Mouse (Mus musculus) hindbrain, embryonic 11.5 days (tissue): ENCODE results near the gene Clp1. TPM values are rescaled to one million over a fixed set of nuclear protein-coding genes. Genes with fewer than 3 reads are reported as not detected.

Experiments used
- ATAC-seq: fragments of 200-750 bp; cut with Nextera tagmentation; 2 replicates; pipeline ENCODE4 v1.8.0; 2017; ENCODE audit warnings: mild to moderate bottlenecking, moderate TSS enrichment, moderate library complexity; ENCODE audit not compliant: low FRiP score
- DNase-seq: peaks from one replicate; pipeline ENCODE4 v3.0.0-alpha.2; 2015; ENCODE audit warnings: low spot score
- H3K27ac ChIP-seq: fragments of 300-500 bp; sonication (generic); 2 replicates; pipeline ENCODE4 v1.5.1; 2014; ENCODE audit warnings: mild to moderate bottlenecking, low read depth, low read length
- H3K27me3 ChIP-seq: fragments of 300-500 bp; sonication (generic); 2 replicates; pipeline ENCODE4 v1.6.1; 2014; ENCODE audit warnings: mild to moderate bottlenecking, low read length, moderate library complexity, mixed read lengths; ENCODE audit not compliant: control insufficient read depth, insufficient read depth
- H3K36me3 ChIP-seq: fragments of 300-500 bp; sonication (generic); 2 replicates; pipeline ENCODE4 v1.6.1; 2014; ENCODE audit warnings: mild to moderate bottlenecking, low read length, moderate library complexity, mixed read lengths; ENCODE audit not compliant: control insufficient read depth, insufficient read depth
- H3K4me1 ChIP-seq: fragments of 300-500 bp; sonication (generic); replicated peaks from 2 replicates; pipeline ENCODE4 v1.6.1; 2014; ENCODE audit warnings: low read length, mixed read lengths; ENCODE audit not compliant: control insufficient read depth, insufficient read depth
- H3K4me2 ChIP-seq: fragments of 300-500 bp; sonication (generic); replicated peaks from 2 replicates; pipeline ENCODE4 v1.6.1; 2014; ENCODE audit warnings: mild to moderate bottlenecking, low read depth, low read length
- H3K4me3 ChIP-seq: fragments of 300-500 bp; sonication (generic); 2 replicates; pipeline ENCODE4 v1.5.1; 2014; ENCODE audit warnings: low read depth, low read length
- H3K9ac ChIP-seq: fragments of 300-500 bp; sonication (generic); 2 replicates; pipeline ENCODE4 v1.6.1; 2014; ENCODE audit warnings: low read depth, low read length
- H3K9me3 ChIP-seq: fragments of 300-500 bp; sonication (generic); 2 replicates; pipeline ENCODE4 v1.6.1; 2016; ENCODE audit warnings: low read length; ENCODE audit not compliant: control insufficient read depth
- WGBS: fragments of 180-500 bp; shearing (Covaris S2); extraction: QIAGEN DNeasy Blood & Tissue Kit; methylation state at CpG from one replicate; pipeline ENCODE4 v1.1.7; 2014; 5-methylcytosine and 5-hydroxymethylcytosine counted together
- polyA plus RNA-seq: library from polyadenylated mRNA; unstranded; fragments of >200 nt; fragmentation: Nextera tagmentation; extraction: Ambion mirVana; gene quantifications from 2 replicates; pipeline ENCODE4 v1.2.1, GENCODE M21; 2014

Clp1 gene
- polyA plus RNA-seq, 1 experiment from 2014 or later, result 44.3 TPM

DNA sequence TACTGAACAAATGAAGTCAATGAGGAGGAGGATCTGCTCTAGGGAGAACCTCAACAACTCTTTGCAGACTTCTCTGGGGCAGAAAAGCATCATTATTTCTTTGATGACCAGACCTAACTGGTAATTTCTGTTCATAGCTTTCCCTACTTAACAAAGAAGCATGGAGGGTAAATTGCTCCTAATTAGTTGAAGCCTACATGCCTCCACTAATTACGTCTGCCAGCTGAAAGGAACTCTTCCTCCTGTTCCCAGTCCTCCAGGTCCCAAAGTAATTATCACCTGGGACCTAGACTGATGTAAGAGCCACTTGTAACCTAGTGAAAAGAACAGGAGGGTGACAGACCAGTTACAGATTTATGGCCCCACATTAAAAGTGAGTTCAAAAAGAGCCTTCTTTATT, 19.6 kb downstream of the Clp1 start:
- ATAC-seq (no peak), DNase-seq (no peak)
- Histone ChIP-seq H3K4me3 (no peak overlapping the region), H3K9me3 (no peaks in the 10 kb centered on the region), H3K4me1 (no peaks in the 10 kb centered on the region), H3K27me3 (no peaks in the 10 kb centered on the region), H3K9ac (no peak overlapping the region), H3K27ac (no peak overlapping the region), H3K36me3 (0 out of 2 replicates have a peak, but pooled peaks cover 6% of the 10 kb centered on the region), H3K4me2 (no peak overlapping the region)
- WGBS, result 78% methylated on average over 1 of the region's 1 CpGs

DNA sequence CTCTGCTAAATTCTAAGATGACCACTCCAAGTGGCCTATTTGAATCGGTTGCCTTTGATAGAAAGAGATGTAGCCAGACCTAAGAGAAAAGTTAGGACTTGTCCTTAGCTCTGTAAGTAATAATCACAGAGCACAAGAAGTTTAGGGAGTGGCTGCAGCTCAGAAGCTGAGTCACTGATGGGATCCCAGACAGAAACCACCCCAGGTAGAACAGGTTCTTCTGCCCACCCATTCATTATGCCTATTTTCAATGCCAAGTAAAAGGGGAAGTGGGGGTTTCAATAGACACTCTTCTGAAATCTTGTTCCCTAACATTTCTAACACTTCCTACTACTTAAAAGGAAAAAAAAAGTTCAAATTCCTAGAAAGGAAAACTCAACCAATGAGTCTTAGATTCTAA, 21.9 kb downstream of the Clp1 start:
- H3K4me2 ChIP-seq, result no peak overlapping the region
- no peaks in the 10 kb centered on the region for H3K4me1 ChIP-seq
- no peak overlapping the region for H3K27ac ChIP-seq
- H3K27me3 ChIP-seq, result no peaks in the 10 kb centered on the region
- H3K36me3 ChIP-seq, result 0 out of 2 replicates have a peak, but pooled peaks cover 3% of the 10 kb centered on the region
- ATAC-seq, result no peak
- no peak overlapping the region for H3K9ac ChIP-seq
- 93% methylated on average over 1 of the region's 1 CpGs for WGBS
- DNase-seq, result no peak
- H3K9me3 ChIP-seq, result no peaks in the 10 kb centered on the region
- H3K4me3 ChIP-seq, result no peak overlapping the region

DNA sequence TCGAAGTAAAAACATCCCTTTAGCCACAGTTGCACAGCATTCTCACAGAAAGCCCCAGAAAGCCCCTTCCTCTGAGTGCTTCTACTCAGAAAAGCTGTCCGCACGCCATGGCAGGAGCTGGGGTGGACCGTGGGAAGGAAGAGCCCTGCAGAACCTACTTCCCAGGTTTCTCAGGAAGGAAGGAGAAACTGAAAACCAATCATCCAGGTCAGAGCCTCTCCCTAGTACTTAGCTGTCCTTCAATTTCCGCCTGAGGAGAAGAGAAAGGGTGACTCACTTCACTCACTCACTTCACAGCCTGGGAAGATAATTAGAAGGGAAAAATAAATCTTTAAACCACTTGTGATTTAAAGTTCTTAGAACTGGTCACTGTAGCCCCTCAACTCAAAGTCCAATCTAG, 22.8 kb downstream of the Clp1 start:
- Histone ChIP-seq H3K36me3 (no peaks in the 10 kb centered on the region), H3K27me3 (no peaks in the 10 kb centered on the region), H3K4me1 (no peaks in the 10 kb centered on the region), H3K9me3 (no peaks in the 10 kb centered on the region), H3K4me2 (no peak overlapping the region), H3K4me3 (no peak overlapping the region), H3K27ac (no peak overlapping the region), H3K9ac (no peak overlapping the region)
- no peak for DNase-seq
- ATAC-seq, result no peak
- WGBS, result 82% methylated on average over 5 of the region's 5 CpGs

DNA sequence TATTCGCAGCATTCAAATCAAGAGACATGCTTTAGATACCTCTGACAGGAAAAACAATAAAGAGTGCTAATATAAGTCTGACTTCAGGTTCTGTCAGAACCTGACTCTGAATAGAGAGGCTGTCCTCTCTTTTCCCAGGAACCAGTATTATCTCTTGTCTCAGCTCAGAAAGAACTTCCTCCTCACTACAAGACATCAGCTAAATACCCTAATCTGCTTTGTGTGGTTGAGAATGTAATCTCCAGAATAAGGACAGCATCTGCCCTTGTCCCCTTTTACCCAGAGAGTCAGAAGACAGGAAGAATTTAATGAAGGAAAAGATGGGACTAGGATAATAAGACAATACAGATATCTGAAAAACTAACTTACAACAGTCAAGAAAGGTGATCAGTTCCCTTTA, 23.7 kb downstream of the Clp1 start:
- ATAC-seq, result no peak

DNA sequence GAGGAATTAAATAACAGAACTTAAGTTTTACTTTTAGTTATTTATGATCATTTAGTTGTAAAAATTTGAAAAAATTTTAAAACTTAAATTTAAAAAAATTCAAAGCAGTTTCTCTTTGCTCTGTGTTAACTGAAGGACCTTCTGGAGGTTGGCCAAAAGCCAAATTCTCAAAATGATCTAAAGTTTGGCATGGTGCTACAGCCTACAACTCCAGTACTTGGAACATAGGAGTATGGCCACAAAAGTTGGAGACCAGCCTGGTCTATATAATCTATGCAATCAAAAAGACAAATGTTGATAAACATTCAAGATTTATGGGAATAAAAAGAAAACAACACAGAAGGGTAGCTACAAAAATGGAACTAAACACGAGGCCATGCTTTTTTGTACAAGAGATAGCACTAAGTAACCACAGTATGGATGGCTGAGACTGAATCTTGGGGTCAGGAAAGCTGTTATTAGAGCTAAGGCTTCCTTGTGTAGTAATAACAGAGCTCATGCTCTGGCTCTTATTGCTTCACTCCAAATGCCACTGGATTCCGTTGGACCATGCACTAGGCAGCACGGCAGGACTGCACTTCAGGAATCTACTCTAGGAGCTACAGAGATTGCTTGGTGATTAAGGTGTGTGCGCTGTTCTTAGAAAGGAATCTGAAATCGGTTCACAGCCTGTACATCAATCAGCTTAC, 32.0 kb downstream of the Clp1 start:
- Histone ChIP-seq H3K27ac (no peak overlapping the region), H3K4me1 (no peaks in the 10 kb centered on the region), H3K36me3 (peaks cover 12% of the 10 kb centered on the region), H3K4me3 (no peak overlapping the region), H3K4me2 (no peak overlapping the region), H3K9ac (no peak overlapping the region), H3K9me3 (no peaks in the 10 kb centered on the region), H3K27me3 (no peaks in the 10 kb centered on the region)
- WGBS, result 95% methylated on average over 5 of the region's 5 CpGs
- DNase-seq, result no peak
- no peak for ATAC-seq

More for the DNA sequence above, 23.7 kb downstream of the Clp1 start:
- Histone ChIP-seq H3K4me2 (no peak overlapping the region), H3K9ac (no peak overlapping the region), H3K27ac (no peak overlapping the region), H3K27me3 (no peaks in the 10 kb centered on the region), H3K36me3 (no peaks in the 10 kb centered on the region), H3K4me1 (no peaks in the 10 kb centered on the region), H3K4me3 (no peak overlapping the region), H3K9me3 (no peaks in the 10 kb centered on the region)
- 97% methylated on average over 1 of the region's 1 CpGs for WGBS
- DNase-seq, result no peak

DNA sequence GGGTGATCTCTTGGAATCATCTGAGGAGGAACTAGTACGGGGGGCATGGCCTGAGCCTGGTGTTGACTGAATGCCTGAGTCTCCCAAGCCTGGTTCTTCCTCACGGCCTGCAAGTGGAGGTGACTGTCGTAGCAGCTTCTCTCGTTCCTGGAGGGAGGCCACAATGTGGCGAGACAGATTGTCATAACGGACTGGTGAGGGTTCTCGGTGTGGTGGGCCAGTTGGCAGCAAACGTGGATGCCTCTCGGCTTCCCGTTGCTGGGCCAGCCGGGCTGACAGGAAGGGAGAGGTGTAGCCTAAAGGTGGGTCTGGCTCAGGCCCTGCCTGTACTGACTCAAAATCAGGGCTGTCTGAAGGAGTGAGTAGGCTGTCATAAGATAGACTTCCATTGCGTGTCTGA, 37.1 kb downstream of the Clp1 start:
- DNase-seq (no peak), ATAC-seq (no peak)
- Histone ChIP-seq H3K4me2 (no peak overlapping the region), H3K27me3 (no peaks in the 10 kb centered on the region), H3K4me3 (no peak overlapping the region), H3K27ac (no peak overlapping the region), H3K9ac (no peak overlapping the region), H3K4me1 (no peaks in the 10 kb centered on the region), H3K9me3 (no peaks in the 10 kb centered on the region), H3K36me3 (peaks cover 28% of the 10 kb centered on the region)
- WGBS, result 91% methylated on average over 12 of the region's 12 CpGs

DNA sequence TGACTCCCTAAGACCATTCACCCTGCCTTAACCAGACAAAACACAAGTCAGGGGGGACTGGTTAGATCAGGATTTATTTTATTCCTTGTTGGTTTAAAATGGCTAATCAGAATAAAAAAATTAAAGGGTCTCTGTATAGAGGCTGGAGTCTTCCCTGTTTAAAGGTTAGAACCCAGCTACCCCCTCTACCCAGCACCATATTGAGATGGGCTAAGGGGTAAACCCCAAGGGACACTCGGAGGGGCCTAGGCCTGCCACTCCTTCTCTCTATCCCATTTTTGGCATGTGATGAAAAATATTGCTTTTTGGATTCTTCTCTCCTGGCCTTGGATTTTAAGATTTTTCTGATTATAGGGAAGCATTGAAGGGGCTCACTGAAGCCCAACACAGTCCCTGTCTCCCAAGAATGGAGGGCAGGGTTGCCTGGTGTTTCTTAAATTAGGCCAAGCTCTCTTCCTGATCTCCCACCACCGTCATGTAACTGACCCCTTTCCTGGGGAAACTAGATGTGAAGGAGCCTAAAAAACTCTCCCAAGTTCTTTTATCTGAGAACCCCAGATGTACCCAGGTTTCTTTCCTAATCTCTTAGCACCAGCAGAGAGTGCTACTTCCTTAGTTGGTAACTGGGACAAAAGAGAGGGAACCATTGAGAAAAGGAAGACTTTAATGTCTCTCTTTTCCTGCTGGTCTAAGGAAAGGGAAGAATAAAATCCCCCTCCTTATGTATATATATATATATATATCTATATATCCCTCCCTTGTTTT, 38.9 kb downstream of the Clp1 start:
- Histone ChIP-seq H3K9me3 (no peaks in the 10 kb centered on the region), H3K4me1 (no peaks in the 10 kb centered on the region), H3K4me2 (no peak overlapping the region), H3K9ac (no peak overlapping the region), H3K27me3 (no peaks in the 10 kb centered on the region), H3K4me3 (no peak overlapping the region), H3K27ac (no peak overlapping the region), H3K36me3 (peaks cover 21% of the 10 kb centered on the region)
- 73% methylated on average over 2 of the region's 2 CpGs for WGBS
- DNase-seq, result no peak
- no peak for ATAC-seq

DNA sequence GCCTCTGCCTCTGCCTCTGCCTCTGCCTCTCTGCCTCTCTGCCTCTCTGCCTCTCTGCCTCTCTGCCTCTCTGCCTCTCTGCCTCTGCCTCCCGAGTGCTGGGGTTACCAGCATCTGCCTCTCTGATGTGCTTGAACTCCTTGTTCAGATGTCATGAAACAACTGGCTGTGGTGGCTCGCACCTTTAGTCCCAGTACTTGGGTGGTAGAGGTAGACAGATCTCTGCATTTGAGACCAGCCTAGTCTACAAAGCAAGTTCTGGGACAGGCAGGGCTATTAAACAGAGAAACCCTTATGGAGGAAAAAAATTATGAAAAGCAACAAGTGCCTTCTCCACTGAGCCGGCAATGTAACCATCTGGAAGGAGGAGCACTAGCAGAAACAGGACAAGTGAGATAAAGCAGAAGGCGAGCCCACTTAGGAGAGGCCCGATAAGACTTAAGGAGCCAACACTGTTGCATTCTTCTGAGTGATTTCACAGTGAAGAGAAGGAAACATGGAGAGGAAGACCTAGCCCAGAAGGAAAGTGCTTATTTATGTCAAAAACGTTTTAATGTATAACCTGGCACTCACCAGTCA, 44.5 kb downstream of the Clp1 start:
- no peak overlapping the region for H3K4me2 ChIP-seq
- H3K36me3 ChIP-seq, result peaks cover 9% of the 10 kb centered on the region; the same call in 1 of the 2 replicates
- peaks cover 3% of the 10 kb centered on the region for H3K4me1 ChIP-seq
- no peak overlapping the region for H3K27ac ChIP-seq
- WGBS, result 91% methylated on average over 6 of the region's 6 CpGs
- H3K9me3 ChIP-seq, result no peaks in the 10 kb centered on the region
- no peak overlapping the region for H3K4me3 ChIP-seq
- no peak overlapping the region for H3K9ac ChIP-seq
- no peak for ATAC-seq
- H3K27me3 ChIP-seq, result no peaks in the 10 kb centered on the region
- no peak for DNase-seq
